Mouse (Mus musculus) CD8-positive naive resting alpha-beta T cell, adult 57 days (primary cell): ENCODE measurements around the gene Tmem82. TPM values are rescaled to one million over a fixed set of nuclear protein-coding genes. Genes with fewer than 3 reads are reported as not detected.

Experiments used
- total RNA-seq: library from RNA; stranded (reverse); gene quantifications from one replicate; pipeline ENCODE4 v1.2.4, GENCODE M21; 2023

Tmem82 gene
- 0.34 TPM for total RNA-seq

GRCm38 (mm10) chr4:141618565-141619243, at the start of gene Tmem82:
Gene Tmem82 (minus strand): TSS chr4:141618633.

GRCm38 (mm10) chr4:141664799-141665198, 46.4 kb upstream of the Tmem82 start, which contains the start of gene Plekhm2:
Gene Plekhm2 (minus strand): TSS chr4:141664899.

GRCm38 (mm10) chr4:141623666-141624065, 5.2 kb upstream of the Tmem82 start, which contains the start of gene Slc25a34:
Gene Slc25a34 (minus strand): TSS chr4:141623821.

GRCm38 (mm10) chr4:141605861-141606260, 12.6 kb downstream of the Tmem82 start, which contains the start of gene Fblim1:
Gene Fblim1 (minus strand): TSS chr4:141606096.

Other genes starting within 250 kb of the Tmem82 start
- not detected for gene Clcnka, start 219.9 kb downstream of the Tmem82 start, total RNA-seq
- gene Clcnkb, start 202.6 kb downstream of the Tmem82 start, total RNA-seq, result not detected
- not detected for gene Hspb7, start 197.9 kb downstream of the Tmem82 start, total RNA-seq
- not detected for gene Srarp, start 182.5 kb downstream of the Tmem82 start, total RNA-seq
- 40.0 TPM for gene Zbtb17, start 174.0 kb downstream of the Tmem82 start, total RNA-seq
- gene Spen, start 80.0 kb downstream of the Tmem82 start, total RNA-seq, result 55.5 TPM
- gene Fblim1, start 12.5 kb downstream of the Tmem82 start, total RNA-seq, result not detected
- gene Slc25a34, start 5.2 kb upstream of the Tmem82 start, total RNA-seq, result not detected
- 35.0 TPM for gene Plekhm2, start 46.3 kb upstream of the Tmem82 start, total RNA-seq
- gene Rsc1a1, start 67.0 kb upstream of the Tmem82 start, total RNA-seq, result 6.6 TPM
- 34.0 TPM for gene Ddi2, start 104.8 kb upstream of the Tmem82 start, total RNA-seq
- not detected for gene Agmat, start 128.0 kb upstream of the Tmem82 start, total RNA-seq
- 10.9 TPM for gene Dnajc16, start 172.3 kb upstream of the Tmem82 start, total RNA-seq
- gene Casp9, start 175.0 kb upstream of the Tmem82 start, total RNA-seq, result 9.9 TPM
- 15.7 TPM for gene Cela2a, start 207.5 kb upstream of the Tmem82 start, total RNA-seq
- 1.2 TPM for gene Ctrc, start 227.7 kb upstream of the Tmem82 start, total RNA-seq